Mouse (Mus musculus): ENCODE data around the gene Bzw1.
"Not testable (repeated sequence)": the region's sequence is repeated elsewhere in the genome, so short reads cannot be mapped to it uniquely, and the experiment has no call there.

Gene Bzw1

GRCm38 (mm10) chr1:58392652-58393283 lies at the start of gene Bzw1:
Gene Bzw1, plus strand, starts transcription at chr1:58392898.
- peak; percentile 96 for DNase-seq (ENCODE audit: low read depth)

GRCm38 (mm10) chr1:58343861-58344260 lies 48.8 kb upstream of the Bzw1 start:
- no peak for DNase-seq (ENCODE audit: low read depth)

DNA sequence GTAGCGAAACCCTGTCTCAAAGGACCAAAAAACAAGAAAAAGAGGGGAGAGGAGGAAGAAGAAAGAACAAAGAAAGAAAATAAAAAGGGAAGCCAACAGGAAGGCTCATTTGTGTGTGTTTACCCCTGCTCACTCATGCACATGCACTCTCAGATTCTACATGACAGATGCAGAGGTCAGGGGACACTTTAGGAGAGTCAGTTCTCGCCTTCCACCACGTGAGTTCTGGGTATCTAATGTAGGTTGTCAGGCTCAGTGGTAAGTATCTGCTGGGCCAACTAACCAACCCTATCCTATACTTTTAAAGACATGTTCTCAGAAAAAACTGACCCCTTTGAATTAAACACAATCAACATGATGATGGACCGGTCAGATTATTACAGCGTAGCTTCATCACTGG lies 48.1 kb upstream of the Bzw1 start:
- no peak for DNase-seq (ENCODE audit: low read depth)

DNA sequence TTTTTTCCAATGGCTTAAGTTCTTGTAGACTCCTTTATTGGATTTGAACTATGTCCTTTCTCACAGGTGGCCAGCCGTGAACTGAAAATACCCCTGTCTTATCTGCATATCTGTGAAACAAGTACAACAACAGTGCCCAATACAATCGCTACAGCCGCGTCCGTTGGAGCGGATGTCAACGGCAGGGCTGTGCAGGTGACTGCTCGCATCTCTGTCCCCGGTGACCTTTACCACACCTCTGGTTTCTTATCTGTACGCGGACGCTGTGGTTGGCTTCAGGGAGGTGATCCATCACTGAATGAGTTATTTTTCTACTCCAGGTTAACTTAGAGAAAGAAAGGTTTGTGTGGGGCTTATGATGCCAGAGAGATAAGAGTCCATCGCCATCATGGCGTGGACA lies 46.5 kb upstream of the Bzw1 start:
- DNase-seq (ENCODE audit: low read depth) = no peak

GRCm38 (mm10) chr1:58348712-58349111 lies 44.0 kb upstream of the Bzw1 start:
- DNase-seq (ENCODE audit: low read depth) = no peak

DNA sequence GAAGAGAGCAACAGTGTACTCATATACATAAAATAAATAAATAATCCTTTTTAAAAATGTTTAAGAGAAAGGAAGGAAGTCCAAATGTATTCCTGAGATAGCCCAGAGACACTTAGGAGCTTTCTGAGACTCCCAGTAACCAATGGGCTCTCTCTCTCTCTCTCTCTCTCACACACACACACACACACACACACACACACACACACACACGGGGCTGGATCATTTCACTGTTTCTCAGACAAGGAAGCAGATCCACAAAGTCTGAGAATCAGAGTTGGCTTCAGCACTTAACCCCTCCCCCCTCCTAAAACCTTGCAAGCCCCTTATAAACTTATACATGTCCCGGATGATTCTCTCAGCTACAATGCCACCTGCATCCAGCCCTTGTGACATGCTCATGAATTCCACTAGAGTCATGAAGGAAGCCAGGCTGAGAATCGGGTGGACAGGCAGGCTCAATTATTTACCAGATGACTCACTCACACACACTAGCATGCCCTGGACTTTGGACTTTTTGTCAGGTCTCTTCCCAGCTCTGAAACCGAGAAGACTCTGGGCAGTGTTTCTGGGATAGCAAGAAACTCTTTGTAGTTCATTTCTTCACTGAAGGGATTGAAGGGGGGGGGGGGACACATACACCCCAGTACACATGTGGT lies 39.3 kb upstream of the Bzw1 start:
- no peak for DNase-seq (ENCODE audit: low read depth)

GRCm38 (mm10) chr1:58358958-58359901 lies 33.5 kb upstream of the Bzw1 start:
- no peak for DNase-seq (ENCODE audit: low read depth)

GRCm38 (mm10) chr1:58362296-58362695 lies 30.4 kb upstream of the Bzw1 start:
- no peak for DNase-seq (ENCODE audit: low read depth)

DNA sequence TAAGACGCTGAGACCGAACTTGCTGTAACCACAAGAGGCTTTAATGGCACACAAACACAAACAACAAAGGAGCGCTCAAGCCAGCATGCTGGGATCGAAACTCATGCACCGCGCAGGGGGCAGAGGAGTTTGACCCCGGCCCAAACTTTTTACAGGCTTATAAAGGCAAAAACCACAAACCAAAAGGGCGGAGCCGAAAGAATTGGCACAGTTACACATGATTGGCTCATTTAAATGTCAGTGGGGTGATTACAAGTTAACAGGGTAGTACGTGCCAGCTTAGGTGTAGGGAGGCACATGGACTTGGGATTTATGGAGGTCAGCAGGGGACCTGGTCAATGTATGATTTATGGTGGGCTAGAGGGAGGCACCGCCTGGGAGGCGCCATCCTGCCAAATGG lies 28.1 kb upstream of the Bzw1 start:
- no peak for DNase-seq (ENCODE audit: low read depth)

DNA sequence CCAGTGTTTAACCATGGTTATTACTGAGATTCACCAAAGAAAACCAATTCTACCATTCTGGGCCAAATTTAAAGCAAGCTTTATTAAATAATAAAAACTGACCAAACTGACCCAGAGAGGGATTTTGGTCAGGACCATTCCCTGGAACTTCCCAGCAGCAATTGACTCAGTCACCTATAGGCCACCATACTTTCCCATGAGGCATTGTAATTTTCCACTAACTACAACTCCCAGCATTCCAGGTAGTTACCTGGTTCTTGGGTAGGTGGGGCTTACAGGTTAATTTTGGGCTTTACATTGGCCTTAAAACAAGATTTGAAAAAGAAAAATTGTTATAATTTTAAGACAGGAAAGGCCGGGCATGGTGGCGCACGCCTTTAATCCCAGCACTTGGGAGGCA lies 26.9 kb upstream of the Bzw1 start:
- no peak for DNase-seq (ENCODE audit: low read depth)

GRCm38 (mm10) chr1:58366737-58367471 lies 25.8 kb upstream of the Bzw1 start:
- DNase-seq (ENCODE audit: low read depth) = no peak

DNA sequence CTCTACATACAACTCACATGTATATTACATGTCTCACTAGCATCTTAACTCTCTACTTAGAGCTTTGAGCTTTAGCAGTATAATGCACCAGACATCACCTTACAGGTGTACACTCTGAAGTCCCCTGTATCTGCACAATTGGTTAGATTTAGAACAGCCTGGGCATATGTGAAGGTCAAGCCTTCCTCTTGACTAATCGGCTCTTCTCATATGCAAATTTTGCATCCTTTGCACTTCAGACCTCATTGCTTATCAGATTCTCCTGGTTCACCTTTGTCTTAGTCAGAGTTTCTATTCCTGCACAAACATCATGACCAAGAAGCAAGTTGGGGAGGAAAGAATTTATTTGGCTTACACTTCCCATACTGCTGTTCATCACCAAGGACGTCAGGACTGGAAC lies 23.0 kb upstream of the Bzw1 start:
- no peak for DNase-seq (ENCODE audit: low read depth)

GRCm38 (mm10) chr1:58374266-58374665 lies 18.4 kb upstream of the Bzw1 start:
- not testable (repeated sequence) for DNase-seq (ENCODE audit: low read depth)

DNA sequence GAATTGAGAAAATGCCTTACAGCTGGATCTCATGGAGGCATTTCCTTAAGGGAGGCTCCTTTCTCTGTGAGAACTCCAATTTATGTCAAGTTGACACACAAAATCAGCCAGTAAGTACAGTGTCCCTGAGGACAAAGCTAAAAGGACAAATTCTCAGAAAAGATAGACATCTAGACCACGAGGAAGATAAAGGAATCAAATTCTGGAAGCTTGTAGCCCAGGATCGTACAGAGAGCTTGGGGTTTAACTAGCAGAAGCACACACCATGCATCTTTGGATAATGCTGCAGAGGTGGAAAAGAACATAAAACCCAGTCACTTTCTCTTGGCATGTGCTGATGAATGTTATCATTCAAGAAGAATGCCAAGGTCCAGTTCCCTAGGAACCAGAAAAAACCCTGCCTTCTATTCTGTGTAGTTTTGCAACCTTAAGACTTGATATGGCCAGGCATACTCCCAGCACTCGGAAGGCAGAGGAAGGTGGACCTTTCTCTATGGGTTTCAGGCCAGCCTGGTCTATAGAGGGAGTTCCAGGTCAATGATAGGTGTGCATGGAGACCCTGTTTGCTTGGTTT lies 17.0 kb upstream of the Bzw1 start:
- no peak for DNase-seq (ENCODE audit: low read depth)

GRCm38 (mm10) chr1:58382586-58383281 lies 10.0 kb upstream of the Bzw1 start:
- no peak for DNase-seq (ENCODE audit: low read depth)

- DNase-seq (ENCODE audit: low read depth) = no peak
Measured at GRCm38 (mm10) chr1:58391421-58392267, 1.1 kb upstream of the Bzw1 start.

DNA sequence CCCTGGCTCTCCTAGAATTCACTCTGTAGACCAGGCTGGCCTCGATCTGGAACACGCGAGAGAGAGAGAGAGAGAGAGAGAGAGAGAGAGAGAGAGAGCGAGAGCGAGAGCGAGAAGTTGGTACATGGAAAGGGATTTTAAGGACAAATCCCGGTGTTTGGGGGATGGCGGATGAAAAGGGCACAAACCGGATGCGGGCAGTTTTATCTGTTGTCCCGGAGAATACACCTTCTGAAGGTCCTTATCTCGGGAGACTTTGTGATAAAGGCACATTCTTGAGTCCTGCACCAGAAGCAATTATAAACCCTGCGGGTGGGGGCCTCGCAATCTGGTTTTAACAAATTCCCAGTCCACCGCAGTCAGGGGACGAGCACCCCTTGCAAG lies 438 bp upstream of the Bzw1 start:
- no peak for DNase-seq (ENCODE audit: low read depth)

- DNase-seq (ENCODE audit: low read depth) = peak; percentile 69
Measured at GRCm38 (mm10) chr1:58393284-58394195, 842 bp downstream of the Bzw1 start.

DNA sequence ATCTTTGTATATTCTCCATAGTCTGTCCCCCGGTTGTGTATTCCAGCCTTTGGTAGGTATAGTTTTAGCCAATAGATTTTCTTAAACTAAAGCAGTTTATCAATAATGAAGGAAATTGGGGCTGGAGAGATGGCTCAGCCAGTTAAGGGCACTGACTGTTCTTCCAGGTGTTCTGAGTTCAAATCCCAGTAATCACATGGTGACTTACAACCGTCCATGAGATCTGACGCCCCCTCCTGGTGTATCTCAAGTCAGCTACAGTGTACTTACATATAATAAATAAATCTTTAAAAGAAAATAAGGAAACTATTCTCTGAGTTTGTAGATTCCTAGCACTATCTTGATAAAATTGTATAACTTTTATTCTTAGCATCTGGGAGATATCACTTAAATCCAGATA lies 2.6 kb downstream of the Bzw1 start:
- DNase-seq (ENCODE audit: low read depth) = peak; percentile 38
